Mouse (Mus musculus) spleen, adult 12 weeks (tissue): ENCODE measurements around the gene Dvl1.

Experiments
- DNase-seq: peaks from one replicate; pipeline ENCODE4 v3.0.0; 2022; ENCODE audit warnings: low spot score

Dvl1 gene

DNA sequence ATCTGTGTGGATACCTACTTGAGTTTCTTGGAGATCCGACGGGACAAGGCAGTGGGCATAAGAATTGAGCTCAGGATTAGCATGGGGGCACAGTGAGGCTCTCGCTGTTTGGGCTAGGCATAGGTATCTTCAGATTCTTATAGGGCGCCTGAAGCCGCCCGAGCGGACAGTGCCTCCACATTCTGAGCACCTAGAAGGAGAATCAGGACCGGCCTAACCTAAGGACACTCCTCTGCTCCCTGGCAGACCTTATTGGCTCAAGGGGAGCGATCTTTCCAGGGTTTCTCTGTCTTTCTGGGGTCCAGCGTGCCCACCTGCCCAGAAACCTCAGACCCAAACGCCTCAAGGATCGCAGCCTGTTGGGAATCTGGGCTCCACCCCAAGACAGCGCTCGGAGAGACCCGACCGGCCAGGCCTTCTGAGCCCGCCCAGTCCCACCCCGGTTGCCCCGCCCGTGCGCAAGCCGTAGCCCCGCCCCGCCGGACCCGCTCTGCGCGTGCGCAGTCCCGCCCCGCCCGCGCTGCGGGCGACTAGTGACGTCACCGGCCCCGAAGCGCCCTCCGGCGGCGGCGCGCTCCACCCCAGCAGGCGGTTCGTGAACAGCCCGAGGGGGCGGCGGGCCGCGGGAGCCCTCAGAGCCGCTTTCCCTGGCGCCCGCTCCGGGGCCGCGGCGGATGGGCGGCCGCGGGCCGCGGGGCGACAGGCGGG is at the start of gene Dvl1:
Gene Dvl1 (plus strand): TSS at position 532 of the 708 bp plus-strand sequence.
- peak; percentile 94 for DNase-seq

DNA sequence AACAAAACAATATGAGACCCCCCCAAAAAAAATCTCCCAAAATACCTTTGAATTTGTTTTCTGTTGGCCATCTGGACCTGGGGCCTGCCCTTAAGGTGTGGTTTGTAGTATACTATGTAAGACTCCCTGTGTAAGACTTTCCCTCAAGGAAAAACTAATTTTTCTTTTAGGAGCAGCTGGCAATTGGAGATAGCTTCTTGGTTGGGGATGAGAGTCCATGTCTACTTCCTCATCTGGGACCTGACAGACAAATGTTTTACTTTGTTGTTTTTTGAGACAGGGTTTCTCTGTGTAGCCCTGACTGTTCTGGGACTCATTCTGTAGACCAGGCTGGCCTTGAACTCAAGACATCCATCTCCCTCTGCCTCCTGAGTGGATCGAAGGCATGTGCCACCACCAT is 45.1 kb upstream of the Dvl1 start:
- DNase-seq, result no peak

DNA sequence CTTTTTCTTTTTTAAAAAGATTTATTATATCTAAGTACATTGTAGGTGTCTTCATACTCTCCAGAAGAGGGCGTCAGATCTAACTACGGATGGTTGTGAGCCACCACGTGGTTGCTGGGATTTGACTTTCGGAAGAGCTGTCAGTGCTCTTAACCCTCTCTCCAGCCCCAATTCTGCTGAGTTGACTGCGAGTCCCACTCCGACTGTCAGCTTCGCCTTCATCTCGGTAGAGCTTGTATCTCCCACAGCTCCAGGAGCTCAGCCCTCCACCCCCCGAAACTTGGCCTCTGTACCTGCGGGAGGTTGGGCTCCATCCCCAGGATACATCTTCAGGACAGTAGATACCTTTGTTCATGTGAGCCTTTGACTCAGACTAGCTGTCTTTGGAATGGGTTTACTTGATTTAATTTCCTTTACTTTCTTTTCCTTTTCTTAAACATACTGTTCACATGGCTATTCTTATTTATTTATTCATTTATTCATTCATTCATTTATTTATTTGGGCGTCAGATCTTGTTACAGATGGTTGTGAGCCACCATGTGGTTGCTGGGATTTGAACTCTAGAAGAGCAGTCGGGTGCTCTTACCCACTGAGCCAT is 44.4 kb upstream of the Dvl1 start, which contains the start of gene Mrpl20:
Gene Mrpl20 (plus strand): TSS at position 138 of the 599 bp plus-strand sequence.
- no peak for DNase-seq

DNA sequence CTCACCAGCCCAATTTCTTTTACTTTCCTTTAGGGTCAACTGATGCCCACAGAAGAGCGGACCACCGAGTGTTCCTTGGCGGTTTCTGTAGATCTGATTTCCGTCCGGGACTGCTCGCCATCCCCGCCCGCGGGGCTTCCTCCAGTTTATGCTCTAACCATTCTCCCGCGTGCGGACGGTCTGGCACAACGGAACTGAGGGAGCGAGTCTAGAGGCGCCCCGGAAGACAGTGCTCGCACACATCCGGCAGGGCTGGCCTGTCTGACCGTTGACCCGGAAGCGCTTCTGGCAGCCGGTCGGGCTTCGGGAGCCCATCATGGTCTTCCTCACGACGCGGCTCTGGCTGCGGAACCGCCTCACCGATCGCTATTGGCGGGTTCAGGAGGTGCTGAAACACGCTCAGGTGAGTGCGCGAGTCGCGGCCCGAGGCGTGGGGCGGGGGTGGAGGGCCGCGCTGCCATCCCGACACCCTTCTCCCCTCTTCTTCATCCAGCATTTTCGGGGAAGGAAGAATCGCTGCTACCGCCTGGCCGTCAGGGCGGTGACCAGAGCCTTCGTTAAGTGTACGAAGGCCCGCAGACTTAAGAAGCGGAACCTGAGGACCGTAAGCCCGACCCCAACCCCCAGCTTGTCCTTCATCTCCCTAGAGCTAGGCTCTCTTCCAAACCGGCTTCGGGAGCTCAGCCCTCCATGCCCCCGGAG is 43.7 kb upstream of the Dvl1 start:
- peak; percentile 92 for DNase-seq

DNA sequence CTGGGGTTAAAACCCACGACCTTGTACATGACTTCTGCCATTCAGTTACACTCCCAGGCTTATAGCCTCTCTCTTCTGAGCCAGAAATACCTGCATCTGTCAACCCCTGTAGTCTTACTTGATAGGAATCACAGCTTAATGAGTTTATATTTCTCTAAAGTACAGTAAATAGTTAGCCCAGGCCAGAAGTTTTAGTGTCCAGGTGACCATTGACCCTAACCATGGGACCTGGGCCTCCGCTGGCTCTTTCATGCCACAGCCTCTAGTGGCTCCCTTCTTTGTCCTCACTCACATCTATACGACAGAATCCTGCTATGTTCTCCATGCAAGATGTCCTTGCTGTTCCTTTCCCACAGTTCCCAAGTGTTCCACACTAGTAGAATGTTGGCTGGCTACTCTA is 39.4 kb upstream of the Dvl1 start:
- no peak for DNase-seq

DNA sequence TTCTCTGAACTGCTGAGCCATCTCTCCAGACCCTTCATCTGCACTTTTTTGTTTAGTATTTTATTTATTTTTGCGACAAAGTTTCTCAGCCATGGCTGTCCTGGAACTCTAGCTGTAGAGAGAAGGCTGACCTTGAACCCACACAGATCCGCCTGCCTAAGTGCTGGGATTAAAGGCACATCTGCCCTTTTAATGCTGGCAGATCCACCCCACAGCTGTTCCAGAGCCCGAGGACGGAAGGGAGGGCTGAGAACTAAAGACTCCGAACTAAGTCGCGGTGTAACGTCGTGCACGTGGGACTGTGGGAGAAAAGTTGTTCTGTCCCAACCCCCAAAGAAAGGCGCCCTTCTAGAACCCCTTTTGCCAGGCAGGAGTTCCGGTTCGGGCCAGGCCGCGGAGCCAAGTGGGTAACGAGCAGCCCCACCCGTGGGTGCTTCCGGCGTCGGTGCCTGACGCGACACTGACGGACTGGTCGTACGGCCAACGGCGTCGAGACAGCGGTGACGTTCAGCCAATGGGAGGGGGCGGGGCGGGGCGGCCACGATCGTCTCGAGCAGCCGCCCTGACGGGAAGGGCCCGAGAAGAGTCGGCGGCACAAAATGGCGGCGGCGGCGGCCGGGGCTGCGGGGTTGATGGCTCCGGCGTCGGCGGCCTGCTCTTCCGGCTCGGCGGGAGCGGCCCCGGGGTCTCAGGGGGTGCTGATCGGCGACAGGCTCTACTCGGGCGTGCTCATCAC is 35.1 kb upstream of the Dvl1 start, which contains the start of gene Ccnl2:
Gene Ccnl2 (plus strand): TSS at position 561 of the 736 bp plus-strand sequence.
- DNase-seq, result peak; percentile 85

DNA sequence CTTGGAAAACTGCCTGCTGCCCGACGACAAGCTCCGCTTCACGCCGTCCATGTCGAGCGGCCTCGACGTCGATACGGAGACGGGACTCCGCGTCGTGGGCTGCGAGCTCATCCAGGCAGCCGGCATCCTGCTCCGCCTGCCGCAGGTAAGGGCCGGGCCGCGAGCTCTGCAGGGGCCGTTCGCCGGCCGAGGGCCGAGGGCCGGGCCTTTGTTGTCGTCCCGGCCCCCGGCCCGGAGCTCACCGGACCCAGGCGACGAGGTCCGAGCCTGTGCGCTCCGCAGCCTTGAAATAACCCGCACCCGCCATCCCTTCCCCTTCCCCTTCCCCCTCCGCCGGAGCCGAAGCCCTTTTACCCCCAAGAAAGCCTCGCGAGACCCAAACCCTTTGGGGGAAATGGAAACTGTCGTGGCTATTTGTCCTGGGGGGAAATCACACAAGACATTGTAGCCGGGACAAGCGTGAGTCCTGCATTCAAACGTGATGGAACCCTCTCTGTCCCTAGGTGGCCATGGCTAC is 34.5 kb upstream of the Dvl1 start:
- DNase-seq, result no peak

DNA sequence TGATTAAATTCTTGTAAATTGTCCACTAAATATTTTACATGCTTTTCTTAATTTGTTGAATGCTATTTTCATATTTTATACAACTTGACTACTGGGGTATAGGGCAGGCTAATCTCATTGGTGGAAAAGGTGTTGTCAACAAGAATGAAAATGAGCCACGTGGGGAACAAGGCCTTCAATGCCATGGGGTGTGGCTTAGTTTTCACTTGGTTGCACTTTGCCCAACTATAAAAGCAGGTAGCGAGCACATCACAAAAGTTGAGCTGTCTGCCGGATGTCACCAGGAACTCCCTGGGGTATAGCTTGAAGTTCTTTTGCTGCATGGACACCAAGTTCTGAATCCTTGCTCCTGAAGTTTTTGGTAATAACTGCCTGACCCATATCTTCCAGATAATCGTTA is 29.7 kb upstream of the Dvl1 start:
- DNase-seq, result no peak

DNA sequence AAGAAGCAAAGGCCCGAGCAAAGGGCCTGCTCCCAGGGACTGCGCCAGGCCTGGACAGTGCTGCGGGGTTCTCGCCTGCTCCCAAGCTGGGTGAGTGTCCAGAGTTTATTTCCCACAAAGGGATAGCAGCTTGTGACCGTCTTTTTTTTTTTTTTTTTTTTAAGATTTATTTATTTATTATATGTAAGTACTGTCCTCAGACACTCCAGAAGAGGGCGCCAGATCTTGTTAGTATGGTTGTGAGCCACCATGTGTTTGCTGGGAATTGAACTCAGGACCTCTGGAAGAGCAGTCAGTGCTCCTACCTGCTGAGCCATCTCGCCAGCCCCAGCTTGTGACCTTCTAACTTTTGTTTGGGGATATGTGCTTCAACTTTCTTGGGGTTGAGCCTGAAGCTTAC is 26.2 kb upstream of the Dvl1 start:
- no peak for DNase-seq

DNA sequence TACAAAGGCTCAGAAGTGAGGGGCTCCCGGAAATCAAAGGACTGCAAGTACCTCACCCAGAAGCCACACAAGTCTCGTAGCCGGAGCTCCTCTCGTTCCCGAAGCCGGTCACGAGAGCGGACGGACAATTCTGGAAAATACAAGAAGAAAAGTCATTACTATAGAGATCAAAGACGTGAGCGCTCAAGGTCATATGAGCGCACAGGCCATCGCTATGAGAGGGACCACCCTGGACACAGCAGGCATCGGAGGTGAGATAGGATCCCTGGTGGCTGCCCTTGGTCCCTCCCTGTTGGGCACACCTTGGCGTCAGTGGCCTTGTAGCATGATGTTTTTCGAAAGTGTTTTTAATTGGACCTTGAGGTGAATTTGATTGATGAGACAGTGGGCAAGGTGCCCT is 23.8 kb upstream of the Dvl1 start:
- DNase-seq, result no peak

DNA sequence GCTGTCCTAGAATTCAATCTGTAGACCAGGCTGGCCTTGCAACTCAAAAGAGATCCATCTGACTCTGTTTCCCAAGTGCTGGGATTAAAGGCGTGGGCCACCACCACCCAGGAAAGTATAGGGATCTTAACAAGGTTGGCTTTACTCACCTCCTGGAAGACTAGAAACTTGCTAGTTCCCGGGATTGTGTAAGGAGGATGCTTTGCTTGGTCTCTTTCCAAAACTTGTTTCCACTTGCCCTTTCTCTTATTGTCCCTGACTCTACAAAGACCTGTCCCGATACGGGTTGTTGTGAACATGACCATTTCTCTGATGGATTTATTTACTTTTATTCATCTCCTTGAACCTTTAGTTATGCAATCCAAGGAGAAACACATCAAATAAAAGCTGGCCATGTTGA is 17.3 kb upstream of the Dvl1 start:
- no peak for DNase-seq

DNA sequence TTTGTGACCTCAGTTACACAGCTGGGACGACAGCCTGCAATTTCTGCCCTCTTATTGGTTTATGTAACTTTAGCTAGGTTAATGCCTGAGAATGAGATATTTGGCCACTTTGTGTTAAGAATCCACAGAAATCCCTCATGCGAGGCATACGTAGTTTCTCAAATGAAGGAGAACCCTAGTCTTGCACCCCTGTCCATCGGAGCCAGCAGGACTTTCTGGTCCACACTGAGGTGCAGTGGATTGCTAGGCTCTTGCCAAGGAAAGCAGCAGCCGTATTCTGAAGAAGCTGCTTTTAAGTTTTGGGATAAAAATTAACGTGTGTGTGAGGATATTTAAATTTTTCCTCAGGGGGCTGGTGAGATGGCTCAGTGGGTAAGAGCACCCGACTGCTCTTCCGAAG is 16.6 kb upstream of the Dvl1 start:
- DNase-seq, result no peak

DNA sequence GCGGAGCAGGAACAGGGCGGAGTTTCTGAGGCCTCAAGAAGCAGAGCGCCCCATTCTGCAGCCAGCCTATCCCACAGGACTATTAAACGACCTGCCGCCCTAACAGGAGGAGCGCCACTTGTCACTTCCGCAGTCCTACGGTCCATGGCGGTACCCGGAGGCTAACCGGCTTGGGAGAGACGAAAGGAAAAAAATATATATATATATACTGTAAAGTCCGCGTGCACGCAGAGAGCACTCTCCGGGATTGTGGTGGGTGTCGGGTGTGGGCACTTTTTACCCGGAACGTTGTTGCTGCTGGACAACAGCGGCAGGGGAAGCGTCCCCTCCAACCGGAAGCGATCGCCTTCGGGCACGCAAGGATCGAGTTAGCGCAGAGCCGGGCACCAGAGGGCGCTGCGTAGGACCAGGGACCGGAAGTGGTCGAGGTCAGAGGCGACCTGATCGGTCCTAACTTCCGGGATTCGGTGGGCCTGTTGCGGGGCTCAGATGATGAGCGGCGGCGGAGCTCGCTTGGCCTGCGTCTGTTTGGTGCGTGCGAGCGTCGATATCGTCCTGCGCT is 15.9 kb upstream of the Dvl1 start, which contains the start of gene Aurkaip1:
Gene Aurkaip1 (plus strand): TSS at position 68 of the 562 bp plus-strand sequence.
- DNase-seq, result peak; percentile 93

DNA sequence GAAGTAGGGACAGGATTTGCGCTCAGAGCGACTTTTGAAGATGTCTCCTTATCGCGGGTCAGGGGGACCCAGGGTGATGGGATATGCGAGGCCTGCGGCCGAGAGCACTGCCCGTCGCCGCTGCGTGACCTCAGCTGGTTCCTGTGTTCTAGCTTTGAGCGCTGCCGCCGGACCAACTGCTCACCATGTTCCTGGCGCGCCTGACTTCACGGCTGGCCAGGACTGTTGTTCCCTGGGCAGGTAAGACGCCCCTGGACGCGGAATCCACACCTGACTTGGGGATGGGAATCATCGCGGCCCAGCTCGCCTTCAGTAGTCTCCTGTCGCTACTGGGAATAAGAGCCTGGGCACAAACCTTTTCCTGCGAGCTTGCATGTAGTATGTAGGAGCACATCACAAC is 15.4 kb upstream of the Dvl1 start:
- no peak for DNase-seq

DNA sequence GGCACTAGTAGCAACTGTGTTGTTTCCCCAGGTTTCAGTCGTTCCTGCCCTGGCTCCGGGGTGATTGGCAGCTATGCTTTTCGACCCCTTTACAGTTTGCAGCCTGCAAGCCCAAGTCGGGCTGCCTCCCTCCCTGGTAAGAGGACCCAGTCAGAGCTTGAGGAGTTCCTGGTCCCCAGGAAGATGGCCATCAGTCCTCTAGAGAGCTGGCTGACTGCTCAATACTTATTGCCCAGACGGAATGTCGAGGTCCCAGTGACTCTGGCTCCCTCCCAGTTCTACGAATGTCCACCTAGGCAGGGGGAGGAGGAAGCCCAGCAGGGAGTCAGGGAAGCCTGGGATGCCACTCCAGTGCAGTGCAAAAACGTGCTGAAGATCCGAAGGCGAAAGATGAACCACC is 14.9 kb upstream of the Dvl1 start:
- DNase-seq, result no peak

DNA sequence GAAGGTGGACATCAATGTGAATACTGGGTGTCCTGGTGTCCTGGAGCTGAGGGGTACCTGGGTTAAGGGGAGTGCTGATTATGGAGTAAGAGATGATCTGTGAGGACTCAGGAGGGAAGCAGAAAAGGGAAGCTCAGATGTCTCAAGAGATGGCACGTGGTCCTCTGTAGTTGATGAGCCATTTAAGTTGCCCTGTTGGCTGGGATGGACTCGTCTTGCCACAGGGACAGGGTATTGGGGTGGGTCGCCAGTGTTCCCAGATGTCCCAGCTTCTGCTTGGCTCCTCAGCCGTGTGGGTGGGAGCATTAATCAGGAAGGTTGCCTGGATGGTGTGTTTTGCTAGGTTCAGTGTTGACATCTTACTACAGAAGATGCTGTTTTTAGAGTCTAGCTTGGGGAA is 14.0 kb upstream of the Dvl1 start:
- no peak for DNase-seq

DNA sequence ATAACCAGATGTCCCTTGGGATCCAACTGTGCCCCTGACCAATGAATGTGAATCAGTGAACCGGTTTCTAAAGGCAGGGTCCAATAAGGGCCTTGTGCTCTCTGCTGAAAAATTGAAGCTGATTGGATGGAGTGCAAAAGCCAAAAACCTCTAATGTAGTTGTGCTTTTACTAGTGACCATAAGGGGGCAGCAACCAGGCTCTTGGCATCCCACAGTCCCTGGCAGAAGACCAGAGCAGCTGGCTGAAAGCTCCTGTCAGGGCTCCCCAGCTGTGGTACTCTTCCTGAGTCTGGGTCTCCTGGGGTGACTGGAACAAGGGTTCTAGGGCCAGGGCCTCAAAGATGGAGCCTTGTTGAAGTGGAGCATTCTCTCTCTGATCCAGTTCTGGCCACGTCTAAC is 13.4 kb upstream of the Dvl1 start:
- DNase-seq, result no peak

DNA sequence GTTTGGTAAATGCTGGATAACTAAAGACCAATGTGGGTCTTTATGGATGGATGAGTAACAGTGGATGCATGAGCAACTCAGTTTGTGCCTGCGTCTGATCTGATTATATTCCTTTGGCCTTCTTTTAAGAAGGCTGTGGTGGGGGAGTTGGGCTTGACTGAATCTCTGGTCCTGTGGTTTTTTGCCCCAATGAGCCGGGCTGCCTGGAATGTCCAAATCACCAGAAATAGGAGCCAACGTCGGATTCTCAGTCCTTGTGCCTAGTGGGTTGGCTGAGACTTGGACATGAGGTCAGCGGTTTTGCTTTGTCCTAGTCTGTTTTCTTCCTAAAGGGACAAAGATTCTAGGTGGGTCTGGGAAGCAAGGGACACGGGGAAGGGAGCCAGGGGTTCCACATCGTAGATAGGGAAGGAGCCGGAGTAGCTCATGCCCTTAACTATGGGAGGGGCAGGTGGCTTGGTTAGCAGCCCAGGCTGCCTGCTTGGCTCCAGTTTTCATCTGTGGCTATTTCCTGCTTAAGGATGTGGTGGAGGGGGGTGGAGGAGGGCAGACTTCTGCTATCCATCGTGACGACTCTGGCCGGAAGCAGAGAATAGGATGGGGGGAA is 9.7 kb upstream of the Dvl1 start:
- DNase-seq, result no peak

DNA sequence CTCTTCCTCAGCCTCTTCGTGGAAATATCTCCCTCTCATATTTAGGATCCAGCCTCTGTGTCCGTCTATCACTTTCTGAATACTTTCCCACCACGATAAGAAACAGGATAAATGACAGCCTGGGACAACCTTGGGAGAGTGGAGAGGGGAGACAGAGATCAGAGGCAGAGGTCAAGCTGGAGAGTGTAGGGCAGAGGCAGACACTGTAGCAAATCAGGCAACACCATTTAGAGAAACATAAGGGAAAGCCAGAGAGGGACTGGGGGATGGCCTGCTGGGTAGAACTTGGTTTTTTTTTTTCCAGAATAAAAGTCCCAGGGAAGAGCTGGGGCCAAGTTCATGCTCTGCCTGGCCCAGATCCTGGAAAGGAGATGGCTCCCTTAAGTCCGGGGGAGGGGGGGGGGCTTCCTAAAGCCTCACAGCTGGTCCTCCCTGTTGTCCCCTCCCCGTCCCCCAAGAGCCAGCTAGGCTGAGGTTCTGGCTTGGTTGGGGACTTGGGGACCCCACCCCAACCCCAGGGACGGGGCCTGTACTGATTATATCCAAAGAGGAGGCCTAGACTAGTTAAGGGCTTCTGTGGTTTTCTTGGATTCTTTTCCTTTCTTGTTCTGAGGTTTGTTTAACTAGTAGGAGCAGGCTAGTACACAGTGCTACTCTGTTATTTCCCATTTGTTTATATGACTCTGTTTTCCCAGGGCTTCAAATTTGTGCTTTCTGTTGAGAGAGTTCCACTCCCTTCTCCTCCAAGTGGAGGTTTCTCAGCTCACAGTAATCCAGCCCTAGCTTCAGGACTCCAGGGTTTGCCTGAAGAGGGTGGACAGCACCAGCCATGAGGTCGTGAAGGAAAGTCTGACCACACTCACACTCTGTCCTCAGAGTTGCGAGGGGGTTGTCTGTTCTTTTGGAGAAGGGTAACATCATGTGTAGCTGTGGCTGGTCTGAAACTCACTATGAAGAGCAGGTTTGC is 8.7 kb upstream of the Dvl1 start:
- no peak for DNase-seq

DNA sequence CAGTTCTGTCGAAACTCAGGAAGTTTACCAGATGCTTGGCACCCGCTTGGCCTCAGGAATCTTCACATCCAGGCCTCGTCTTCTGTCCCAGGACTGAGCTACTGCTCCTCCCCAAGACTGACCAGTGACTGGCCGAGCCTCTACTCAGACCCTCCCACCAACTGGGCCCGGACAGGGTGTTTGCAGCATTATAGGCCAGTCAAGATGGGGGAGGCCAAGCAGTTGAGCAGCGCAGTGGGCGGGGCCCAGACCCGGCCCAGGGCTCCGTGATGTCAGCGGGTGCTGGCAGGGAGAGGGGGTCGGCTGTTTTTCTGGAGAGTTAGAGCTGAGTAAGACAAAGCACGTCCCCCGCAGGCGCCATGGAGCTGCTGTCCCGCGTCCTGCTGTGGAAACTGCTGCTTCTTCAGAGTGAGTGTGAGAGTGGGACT is 7.7 kb upstream of the Dvl1 start, which contains the start of gene Mxra8:
Gene Mxra8 (plus strand): TSS at position 198 of the 428 bp plus-strand sequence.
- DNase-seq, result no peak
